Mouse (Mus musculus) gastrocnemius, postnatal 10 days (tissue): ENCODE measurements at regions not wholly inside any gene's neighbourhood (a gene's known extent, or its start where the extent isn't known, plus 50 kb on each side); places are given as distances from the start of the nearest gene placed in this dataset.

ENCODE experiments used
- DNase-seq: peaks from one replicate; pipeline ENCODE4 v3.0.0; 2021; ENCODE audit warnings: mixed read lengths

DNA sequence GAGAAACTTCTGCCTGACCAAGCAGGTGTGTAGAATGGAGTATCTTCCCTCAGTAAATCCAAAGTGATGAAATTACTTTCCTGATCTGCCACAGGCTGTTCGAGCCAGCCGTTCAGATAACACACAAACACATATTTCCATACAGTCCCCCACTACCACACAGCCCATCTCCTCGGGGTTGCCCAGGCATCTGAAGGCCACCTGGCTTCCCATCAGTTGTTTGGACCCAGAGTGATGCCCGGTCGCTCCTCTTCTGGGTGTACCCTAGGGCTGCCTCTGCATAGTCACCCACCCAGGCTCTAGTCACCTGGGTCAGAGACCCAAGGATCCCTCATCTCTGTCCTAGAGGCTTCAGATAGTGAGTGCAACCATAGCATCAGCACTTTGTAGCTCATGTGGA lies 107.9 kb downstream of the CK137956 start:
- no peak for DNase-seq

DNA sequence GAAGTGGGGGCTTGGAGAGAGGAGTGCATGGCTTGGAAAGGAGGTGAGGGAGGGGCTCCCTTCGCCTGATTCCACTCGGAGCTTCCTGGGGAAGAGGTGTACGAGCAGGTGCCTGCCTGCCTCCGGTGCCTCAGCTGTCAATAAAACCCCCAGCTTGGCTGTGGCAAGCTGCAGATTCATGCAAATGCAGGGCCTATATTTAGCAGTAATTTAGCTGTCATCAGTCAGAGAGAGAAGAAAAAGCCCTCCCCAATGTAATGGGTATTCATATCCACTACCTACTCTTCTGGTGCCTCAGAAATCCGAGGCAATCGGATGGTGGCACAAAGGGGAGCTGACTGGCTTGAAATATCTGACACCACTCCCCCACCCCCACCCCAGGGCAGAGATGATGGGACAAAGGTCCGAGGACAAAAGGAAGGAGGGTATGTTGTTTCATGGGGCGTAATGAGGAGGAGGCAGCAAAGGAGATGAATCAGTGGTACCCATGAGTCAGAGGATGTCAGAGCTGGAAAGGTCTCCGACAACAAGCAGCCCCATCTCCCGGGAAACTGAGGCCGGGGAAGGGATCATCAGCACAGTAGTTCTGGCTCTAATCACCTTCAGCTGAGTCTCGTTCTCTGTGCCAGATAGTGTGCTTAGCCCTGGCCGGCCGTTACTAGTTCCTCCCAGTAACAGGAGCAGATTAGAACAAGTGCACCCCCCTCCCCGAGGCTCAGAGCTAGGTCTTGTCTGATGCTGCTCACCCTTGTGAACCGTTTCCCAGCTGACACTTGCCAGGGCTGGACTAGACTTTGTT lies 109.2 kb downstream of the CK137956 start:
- DNase-seq, result no peak

DNA sequence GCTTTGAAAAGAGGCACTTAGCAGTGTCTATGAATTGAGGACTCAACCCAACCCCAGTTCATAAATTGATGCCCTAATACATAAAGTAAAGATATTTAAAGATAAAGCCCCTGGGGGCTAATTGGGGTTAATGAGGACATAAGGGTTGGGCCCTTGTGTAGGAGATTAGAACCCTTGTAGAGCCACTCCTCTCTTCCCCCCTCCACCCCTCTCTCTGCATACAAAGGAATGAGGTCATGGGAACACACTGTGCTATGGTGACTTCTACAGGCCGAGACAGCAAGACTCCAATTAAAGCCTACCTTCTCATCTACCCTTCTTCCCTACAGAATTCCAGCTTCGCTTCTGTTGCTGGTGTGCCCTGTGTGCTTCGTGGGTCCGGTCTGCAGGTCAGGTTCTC lies 110.5 kb downstream of the CK137956 start:
- DNase-seq, result no peak

DNA sequence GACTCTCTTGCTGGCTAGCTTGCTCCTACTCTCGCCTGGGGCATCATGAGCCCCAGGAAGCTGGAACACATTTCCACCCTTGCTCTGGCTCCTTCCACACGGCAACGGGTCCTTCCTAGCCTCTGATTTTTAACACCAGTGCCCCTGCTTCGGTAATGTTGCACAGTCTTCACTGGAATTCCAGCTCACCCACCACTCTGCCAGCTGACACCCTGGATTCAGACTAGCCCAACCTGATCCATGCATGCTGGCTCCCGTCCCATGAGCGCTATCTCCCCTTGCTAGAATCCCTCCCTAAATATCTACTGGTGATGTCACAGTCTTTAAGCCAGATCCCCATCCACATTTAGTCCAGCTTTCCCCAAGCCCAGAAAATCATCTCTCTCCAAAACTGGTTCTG lies 111.2 kb downstream of the CK137956 start:
- DNase-seq, result no peak

DNA sequence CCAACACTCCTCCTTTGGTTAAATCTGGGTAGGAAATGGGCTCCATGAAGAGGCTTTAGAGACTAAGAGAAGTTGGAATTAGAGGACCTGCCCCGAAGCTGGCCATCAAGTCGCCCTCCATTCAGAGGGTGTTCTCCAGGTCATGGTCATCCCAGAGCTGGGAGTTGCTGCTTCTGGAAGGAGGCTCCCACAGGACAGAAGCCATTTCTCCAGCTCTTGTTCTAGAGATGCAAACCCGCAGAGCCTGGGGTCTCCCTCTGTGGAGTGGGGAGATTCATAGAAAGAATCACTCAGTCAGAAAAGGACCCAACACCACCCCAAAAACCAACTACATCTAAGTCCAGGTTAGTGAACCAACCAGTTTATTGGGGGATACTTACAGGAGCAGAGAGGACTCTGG lies 112.2 kb downstream of the CK137956 start:
- no peak for DNase-seq

DNA sequence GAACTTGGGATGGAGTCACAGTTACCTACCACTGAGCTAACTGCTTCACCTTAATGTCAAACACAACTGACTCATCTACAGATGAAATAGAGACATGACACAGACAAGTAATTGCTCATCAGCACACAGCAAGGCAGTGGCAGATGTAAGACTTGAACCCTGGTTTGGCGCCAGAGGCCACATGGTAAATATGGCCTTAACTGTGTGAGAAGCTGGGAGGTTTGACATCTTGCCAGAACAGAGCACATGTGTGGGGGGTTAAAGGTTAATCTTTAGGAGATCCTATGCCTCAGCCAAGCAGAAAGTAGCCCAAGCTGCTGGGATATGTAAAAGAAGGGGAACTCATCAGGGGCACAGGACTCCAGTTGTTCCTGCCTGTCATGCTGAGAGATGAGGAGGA lies 114.9 kb downstream of the CK137956 start:
- DNase-seq, result no peak

DNA sequence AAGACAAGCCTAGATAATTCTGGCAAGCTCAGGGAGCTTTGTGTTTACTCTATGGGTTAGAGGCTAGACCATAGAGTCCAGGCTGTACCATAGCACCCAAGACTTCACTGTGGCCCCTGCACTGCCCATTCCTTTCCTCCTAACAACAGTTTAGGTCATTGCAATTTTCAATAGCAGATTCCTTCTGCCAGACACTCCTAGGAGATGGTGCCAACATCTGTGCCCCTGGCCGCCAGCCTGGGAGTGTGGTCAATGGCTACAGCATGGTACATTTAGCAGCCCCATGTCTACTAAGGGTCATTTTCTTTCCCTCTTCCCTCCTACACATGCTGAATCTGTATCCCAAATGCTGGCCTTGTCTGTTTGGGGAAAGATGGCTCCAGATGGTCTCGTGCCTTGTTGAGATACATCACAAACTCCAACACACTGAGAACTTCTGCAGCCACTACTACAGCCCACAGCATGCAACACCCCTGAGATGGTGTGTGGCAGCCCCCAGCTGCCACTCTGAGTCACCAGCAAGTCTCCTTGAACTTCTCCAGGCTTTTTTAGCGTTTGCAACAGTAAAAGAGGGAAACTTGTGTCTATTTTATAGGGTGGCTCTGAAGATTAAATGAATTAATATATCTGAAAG lies 115.9 kb downstream of the CK137956 start:
- no peak for DNase-seq

DNA sequence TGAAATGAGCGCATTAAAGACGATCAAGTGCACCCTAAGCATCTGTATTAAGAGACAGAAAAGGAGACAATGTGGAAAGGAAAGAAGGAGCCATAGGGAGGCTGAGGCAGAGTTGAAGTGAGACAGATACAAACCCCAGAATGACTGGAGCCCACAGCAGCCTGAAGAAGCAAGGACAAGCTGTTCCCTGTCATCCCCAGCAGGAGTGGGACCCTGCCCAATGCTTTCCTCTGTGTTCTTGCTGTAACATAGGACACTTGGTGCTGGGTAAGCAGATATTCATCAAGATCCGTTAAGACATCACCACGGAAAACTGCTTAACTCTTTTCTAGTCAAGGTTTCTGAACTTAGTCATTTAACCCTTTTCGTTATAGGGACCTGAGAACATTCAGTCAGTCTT lies 121.4 kb downstream of the CK137956 start:
- DNase-seq, result no peak

DNA sequence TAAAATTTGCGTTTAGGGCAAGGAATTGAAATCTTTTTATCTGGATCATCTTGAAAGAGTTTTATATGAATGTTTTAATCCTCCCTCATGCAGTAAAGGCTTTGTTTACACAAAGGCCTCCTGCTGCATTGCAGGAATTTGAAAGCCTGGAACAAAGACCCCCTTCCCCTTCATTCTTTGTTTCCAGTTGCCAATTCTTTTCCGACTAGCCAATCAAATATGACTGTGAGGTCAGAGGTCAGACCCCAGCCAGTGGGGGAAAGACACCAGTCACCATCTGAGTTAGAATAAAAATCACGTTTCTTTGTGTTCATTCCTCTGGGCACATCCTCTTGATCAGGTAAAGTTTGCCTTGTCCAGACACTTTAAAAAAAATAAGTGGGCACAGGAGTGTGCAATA lies 124.4 kb downstream of the CK137956 start:
- no peak for DNase-seq

DNA sequence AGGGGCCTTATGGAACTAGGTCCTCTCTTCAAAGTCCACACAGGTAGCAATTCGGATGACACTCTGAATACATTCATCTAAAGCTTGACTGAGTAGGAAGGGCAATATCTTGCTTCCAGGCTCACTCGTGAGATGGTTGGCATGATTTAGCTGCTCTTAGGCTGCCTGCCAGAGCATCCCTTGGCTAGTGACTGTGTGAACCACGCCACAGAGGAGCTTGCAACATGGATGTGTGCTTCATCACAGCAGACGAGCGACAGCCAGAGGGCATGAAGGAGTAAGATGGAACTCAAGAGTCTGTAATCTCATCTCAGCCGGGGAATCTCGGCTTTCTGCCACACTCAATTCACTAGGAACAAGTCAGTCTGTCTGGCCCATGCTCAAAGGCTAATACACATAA lies 127.3 kb downstream of the CK137956 start:
- no peak for DNase-seq

DNA sequence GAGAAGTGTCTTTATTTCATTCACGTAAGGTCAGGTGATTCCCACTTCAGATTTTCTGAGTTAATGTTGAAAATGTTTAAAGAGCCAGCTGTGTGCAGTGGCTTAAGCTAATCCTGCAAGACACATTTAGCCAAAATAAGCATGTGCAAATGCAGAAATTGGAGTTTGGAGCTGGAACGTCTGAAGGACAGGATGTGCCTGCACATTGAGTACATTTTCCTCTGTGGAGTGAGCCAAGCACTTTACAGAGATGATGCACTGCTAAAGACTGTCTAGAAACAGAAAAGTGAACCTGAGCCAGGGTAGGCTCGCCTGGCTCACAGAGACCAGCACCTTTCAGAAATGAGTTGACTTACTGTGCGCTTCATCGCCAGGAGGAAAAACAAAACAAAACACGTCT lies 137.1 kb downstream of the CK137956 start:
- DNase-seq, result no peak

DNA sequence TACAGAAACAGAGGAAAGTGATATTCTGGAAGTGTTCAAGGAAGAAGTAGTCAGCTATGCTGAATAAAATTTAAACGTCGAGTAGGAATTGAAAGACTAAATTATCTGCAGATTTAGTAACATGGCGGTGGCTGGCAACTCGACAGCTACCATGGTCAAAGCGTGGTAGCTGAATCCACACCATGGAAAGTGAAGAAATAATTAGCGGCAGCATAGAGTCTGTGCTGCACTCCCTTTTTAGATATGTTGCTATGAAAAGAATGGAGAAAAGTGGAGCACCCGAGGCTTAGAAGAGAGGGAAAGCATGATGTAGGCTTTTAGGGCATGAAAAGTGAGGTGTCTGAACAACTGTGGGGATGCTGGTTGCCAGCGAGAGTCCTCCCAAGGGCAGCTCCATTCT lies 143.8 kb downstream of the CK137956 start:
- DNase-seq, result no peak

DNA sequence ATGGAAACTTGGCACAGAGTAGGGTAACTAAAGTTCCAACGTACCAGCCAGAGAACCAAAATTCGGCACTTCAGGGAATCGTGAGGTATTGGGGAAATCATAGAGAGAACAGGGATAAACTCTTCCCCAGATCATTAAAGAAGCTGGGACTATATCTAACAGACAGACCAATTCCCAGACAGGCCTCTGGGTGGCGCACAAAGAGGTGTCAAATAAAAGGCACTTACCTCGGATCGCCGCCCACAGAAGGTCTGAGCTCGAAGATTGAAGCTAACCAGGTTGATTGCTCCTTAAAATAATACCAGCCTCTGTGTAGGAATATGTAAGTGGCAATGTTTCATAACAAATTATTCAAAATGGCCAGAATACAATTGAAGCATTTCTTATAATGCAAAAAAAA lies 151.2 kb downstream of the CK137956 start:
- no peak for DNase-seq

DNA sequence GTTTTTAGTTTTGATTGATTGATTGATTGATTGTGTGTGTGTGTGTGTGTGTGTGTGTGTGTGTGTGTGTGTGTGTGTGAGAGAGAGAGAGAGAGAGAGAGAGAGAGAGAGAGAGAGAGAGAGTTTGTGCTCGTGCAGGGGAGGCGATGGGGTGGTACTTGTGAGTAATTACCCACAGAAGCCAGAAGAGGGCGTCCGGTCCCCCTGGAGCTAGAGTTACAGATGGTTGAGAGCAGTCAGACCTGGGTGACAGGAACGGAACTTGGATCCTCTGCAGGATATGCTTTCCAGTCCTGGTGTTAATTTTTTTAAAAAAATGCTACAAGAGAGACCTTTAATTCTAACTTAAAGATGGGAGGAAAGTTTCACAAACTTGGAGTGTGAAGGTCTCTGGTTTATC lies 151.7 kb downstream of the CK137956 start:
- no peak for DNase-seq

DNA sequence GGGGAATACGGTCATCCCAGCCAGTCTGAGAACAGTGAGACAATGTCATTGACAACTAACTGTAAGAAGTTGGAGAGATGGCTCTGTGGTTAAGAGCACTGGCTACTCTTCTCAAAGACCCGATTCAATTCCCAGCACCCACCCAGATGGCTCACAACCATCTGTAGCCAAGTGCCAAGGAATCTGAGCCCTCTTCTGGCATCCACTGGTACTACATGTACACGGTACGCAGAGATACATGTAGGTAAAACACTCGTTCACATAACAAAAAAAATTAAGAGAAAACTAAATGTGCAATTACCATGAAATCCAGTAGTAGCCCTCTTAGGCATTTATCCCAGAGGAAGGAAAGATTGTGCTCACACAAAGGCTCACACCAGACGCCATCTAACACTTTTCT lies 156.1 kb downstream of the CK137956 start:
- DNase-seq, result no peak

DNA sequence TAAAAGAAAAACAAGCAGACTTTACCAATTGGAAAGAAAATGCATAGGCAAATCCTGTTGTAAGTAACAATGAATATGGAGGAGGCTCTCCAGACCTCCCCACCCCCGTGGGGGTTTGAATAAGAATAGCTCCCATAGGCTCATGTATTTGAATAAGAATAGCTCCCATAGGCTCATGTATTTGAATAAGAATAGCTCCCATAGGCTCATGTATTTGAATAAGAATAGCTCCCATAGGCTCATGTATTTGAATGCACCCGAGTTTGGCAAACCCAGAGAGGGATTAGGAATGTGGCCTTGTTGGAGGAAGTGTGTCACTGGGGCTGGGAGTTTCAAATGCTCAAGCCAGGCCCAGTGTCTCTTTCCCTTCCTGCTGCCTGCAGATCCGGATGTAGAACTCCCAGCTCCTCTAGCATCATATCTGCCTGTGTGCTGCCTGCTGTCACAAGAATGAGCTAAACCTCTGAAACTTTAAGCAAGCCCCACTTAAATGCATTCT lies 158.7 kb downstream of the CK137956 start:
- DNase-seq, result no peak

DNA sequence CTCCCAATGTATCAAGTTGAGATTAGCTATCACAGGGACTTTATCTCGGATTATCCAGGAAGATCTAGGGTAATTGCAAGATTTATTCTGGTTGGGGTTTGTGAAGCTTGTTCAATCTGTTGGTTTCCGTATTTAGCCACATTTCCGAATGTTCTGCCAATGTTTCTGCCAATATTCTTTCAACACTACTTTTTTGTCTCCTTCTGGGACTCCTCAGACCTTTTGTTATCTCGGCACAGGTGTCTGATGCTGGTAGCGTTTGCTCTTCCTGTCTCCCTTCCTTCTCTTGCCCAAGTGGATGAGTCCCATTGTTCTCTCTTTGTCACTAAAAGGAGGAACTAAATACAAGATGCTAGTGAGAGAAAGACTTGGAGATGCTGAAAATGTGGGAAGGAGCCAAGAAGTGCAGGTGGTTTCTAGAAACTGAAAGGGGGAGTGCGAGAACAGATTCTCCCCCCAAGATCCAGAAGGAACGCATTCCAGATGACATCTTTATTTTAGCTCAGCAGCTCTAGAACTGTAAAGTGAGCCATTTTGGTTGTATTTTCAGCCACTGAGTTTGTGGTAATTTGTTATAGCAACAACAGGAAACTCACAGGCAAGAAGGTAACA lies 159.7 kb downstream of the CK137956 start:
- no peak for DNase-seq

DNA sequence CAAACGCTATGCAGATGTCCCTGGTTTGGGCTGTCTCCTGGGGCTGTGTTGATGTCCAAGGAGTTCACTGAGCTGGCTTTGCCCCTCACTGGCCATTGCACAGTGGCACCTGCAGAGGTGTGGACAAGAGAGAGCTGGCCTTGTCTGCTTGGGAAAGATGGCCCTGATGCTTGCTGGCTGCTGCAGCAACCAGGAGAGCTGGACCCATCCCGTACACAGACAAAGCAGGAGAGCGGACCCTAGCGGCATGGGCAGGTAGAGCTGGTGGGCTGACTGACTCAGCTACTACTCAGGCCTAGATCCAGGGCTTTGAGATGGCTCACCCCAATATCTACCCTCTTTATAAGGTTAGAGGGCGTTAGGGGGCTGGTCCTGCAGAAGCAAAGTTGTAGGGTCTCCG lies 161.7 kb downstream of the CK137956 start:
- no peak for DNase-seq

DNA sequence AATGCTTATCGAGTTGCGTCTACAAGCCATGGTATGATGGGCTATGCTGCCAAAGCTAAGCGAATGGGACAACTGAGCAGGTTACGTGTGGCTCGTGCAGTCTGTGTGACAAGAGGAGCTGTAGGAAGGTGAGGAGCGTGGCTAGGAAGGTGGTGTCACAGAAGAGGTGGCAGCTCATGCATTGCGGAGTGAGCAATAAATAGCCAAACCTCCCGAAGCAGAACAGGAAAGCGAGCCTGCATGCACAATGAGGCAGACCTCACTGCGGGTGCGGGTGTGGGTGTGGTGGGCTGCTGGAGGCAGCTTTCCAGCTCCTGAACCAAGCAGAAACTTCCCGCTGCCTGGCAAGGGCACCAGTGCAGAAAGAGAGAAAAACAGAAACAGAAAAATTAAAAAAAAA lies 181.5 kb downstream of the CK137956 start:
- no peak for DNase-seq

DNA sequence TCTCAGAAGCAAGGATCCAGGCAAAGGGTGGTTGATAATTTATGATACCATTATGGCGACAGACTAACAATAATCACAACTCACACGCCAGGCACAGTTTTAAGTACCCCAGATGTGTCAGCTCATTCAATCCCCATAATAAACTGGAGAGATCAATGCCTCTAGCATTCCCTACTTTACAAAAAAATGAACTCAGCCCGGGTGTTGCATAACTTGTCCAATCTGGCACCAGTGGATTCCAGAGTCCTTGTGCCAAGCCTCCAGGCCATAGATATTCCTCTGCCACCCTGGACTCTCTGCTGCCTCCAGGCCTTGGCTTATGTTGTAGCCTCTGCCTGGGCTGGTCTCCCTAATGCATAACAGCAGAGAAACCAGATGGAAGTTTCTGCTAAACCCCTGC lies 185.0 kb downstream of the CK137956 start:
- no peak for DNase-seq

DNA sequence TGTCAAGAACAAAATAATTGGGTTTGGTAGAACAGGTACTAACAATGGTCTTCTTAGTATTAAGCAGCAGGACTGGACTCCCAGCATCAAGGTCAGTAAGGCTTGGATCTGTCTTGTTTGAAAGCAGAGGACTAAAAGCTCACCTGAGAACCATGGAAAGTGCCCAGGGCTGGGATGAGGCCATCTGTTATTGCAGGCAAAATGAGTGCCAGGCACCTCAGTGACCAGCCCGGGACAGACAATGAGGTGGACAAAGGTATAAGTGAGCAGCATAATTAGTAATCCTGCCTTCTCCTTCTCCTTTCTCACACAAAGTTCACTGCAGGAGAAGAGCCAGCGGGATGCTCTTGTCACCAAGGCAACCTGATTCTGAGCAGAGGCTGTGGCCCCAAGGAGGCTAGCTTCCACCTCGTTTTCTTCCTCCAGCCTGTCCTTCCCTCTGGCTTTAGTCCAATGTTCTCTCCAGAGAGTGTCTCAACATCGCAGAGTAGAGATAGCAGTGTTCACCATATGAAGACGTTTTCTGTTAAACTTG lies 198.7 kb downstream of the CK137956 start:
- no peak for DNase-seq

DNA sequence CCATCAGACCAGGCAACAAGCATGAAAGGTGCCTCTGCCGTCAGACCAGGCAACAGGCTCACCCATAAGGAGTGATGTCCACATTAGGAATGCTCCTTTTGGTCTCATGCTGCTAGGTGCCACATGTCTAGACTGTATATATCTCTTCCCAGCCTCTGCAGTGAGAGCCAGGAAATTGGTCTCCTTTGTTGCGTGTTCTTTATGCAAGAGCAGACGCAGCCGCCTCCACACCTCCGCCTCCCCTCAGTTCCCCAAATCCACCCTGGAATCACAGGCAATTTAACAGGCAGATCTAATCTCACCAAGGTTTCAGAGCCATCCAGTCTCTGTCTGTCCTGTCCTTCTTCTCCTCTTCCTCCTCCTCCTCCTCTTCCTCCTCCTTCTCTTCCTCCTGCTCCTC lies 207.0 kb downstream of the CK137956 start:
- no peak for DNase-seq

DNA sequence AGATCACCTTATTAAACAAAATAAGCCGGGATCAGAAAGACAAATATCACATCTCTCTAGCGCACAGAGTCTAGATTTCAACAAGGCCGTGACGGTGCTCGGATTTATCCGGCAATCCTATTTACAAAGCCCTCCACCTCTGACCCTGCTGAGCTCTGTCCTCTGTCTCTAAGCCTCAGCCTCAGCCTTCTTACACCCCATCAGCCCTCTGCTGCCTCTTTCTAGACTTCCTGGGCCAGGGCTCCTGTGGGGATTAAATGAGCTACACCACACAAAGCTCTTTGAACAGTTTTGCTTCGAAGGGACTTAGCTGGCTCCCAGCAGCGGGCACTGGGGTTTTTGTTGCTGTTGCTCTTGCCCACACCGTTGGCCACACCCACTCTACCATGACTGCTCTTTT lies 211.8 kb downstream of the CK137956 start:
- DNase-seq, result no peak
